Mouse (Mus musculus) CH12.LX (cell line): Measurements from ENCODE around the gene Syt8. TPM values are rescaled to one million over a fixed set of nuclear protein-coding genes. Genes with fewer than 3 reads are reported as not detected.

Experiments
- DNase-seq: peaks from one replicate; pipeline ENCODE4 v3.0.0-alpha.2; 2013; ENCODE audit errors: extremely low read depth
- H3K27ac ChIP-seq: 2 replicates; pipeline ENCODE4 v1.5.1; 2012; ENCODE audit warnings: low read depth, mild to moderate bottlenecking, control low read depth, moderate library complexity; ENCODE audit not compliant: insufficient read depth
- H3K27me3 ChIP-seq: replicated peaks from 2 replicates; pipeline ENCODE3; 2012; ENCODE audit warnings: inconsistent platforms
- H3K36me3 ChIP-seq, 2 experiments: replicated peaks in 1 of 2; 2 replicates each; pipeline versions ENCODE3 to v1.6.1; 2012; ENCODE audit warnings: inconsistent platforms in 1 of 2, low read length in 1 of 2, mild to moderate bottlenecking in 1 of 2, mixed read lengths in 1 of 2, moderate library complexity in 1 of 2; ENCODE audit not compliant: control insufficient read depth in 1 of 2, insufficient read depth in 1 of 2
- H3K4me1 ChIP-seq, 2 experiments: 2 replicates each; pipeline ENCODE4 v1.6.1; 2012; ENCODE audit warnings: inconsistent platforms in 1 of 2, moderate library complexity in 1 of 2; ENCODE audit not compliant: insufficient read depth in 2 of 2, control insufficient read depth in 1 of 2
- H3K4me2 ChIP-seq: 2 replicates; pipeline ENCODE4 v1.6.1; 2012; ENCODE audit warnings: low read depth, mild to moderate bottlenecking, control low read depth; ENCODE audit not compliant: poor library complexity, insufficient read depth, severe bottlenecking
- H3K4me3 ChIP-seq, 3 experiments: fragments of 150-350 bp in 1 of 3; sonication (generic) in 1 of 3; replicated peaks in 1 of 3; 2 replicates each; pipeline versions ENCODE3 to v1.5.1; 2011 to 2012; ENCODE audit warnings: low read depth in 2 of 3, low read length in 2 of 3, mild to moderate bottlenecking in 2 of 3, moderate library complexity in 2 of 3, control low read depth in 1 of 3, improper control_type of control experiment in 1 of 3, inconsistent platforms in 1 of 3, mixed read lengths in 1 of 3; ENCODE audit not compliant: poor library complexity in 1 of 3
- H3K79me2 ChIP-seq: replicated peaks from 2 replicates; pipeline ENCODE4 v1.6.1; 2012; ENCODE audit warnings: mild to moderate bottlenecking, moderate library complexity; ENCODE audit not compliant: control insufficient read depth, poor library complexity, insufficient read depth, severe bottlenecking; ENCODE audit errors: extremely low read depth
- H3K9ac ChIP-seq: 2 replicates; pipeline ENCODE4 v1.6.1; 2012; ENCODE audit warnings: low read depth, mild to moderate bottlenecking, control low read depth, moderate library complexity; ENCODE audit not compliant: insufficient read depth
- H3K9me3 ChIP-seq: replicated peaks from 2 replicates; pipeline ENCODE3; 2012; ENCODE audit warnings: low read length, inconsistent platforms, mixed read lengths
- CHD1 ChIP-seq: IDR thresholded peaks from 2 replicates; pipeline ENCODE4 v1.6.1; 2012; ENCODE audit warnings: low read depth, low read length, improper control_type of control experiment, inconsistent platforms
- CHD2 ChIP-seq: IDR thresholded peaks from 2 replicates; pipeline ENCODE4 v1.6.1; 2011; ENCODE audit warnings: low read length, improper control_type of control experiment
- E2F4 ChIP-seq: IDR thresholded peaks from 2 replicates; pipeline ENCODE4 v1.6.1; 2011; ENCODE audit warnings: low read depth, low read length, improper control_type of control experiment; ENCODE audit not compliant: insufficient replicate concordance
- EP300 ChIP-seq: IDR thresholded peaks from 2 replicates; pipeline ENCODE4 v1.6.1; 2011; ENCODE audit warnings: low read length, improper control_type of control experiment
- GABPA ChIP-seq: IDR thresholded peaks from 2 replicates; pipeline ENCODE4 v1.6.1; 2012; ENCODE audit warnings: low read depth, low read length, improper control_type of control experiment, inconsistent platforms; ENCODE audit not compliant: insufficient replicate concordance
- JUN ChIP-seq: IDR thresholded peaks from 2 replicates; pipeline ENCODE4 v1.6.1; 2011; ENCODE audit warnings: low read depth, mild to moderate bottlenecking, low read length, improper control_type of control experiment, moderate library complexity; ENCODE audit not compliant: insufficient read depth
- KAT2A ChIP-seq: IDR thresholded peaks from 2 replicates; pipeline ENCODE4 v1.6.1; 2012; ENCODE audit warnings: low read length, improper control_type of control experiment, inconsistent platforms; ENCODE audit not compliant: insufficient replicate concordance
- MAFK ChIP-seq: IDR thresholded peaks from 2 replicates; pipeline ENCODE4 v1.6.1; 2011; ENCODE audit warnings: low read length, improper control_type of control experiment; ENCODE audit not compliant: insufficient replicate concordance
- MAX ChIP-seq: IDR thresholded peaks from 2 replicates; pipeline ENCODE4 v1.6.1; 2011; ENCODE audit warnings: low read length, improper control_type of control experiment
- MAZ ChIP-seq: IDR thresholded peaks from 2 replicates; pipeline ENCODE4 v1.6.1; 2012; ENCODE audit warnings: low read depth, mild to moderate bottlenecking, inconsistent platforms, low read length, improper control_type of control experiment, moderate library complexity
- MEF2A ChIP-seq: IDR thresholded peaks from 2 replicates; pipeline ENCODE4 v1.6.1; 2014; ENCODE audit warnings: low read depth, mild to moderate bottlenecking, inconsistent platforms, low read length, improper control_type of control experiment, borderline replicate concordance
- MYC ChIP-seq: IDR thresholded peaks from 2 replicates; pipeline ENCODE4 v1.6.1; 2011; ENCODE audit warnings: low read depth, mild to moderate bottlenecking, improper control_type of control experiment, low read length
- NRF1 ChIP-seq: IDR thresholded peaks from 2 replicates; pipeline ENCODE4 v1.6.1; 2014; ENCODE audit warnings: low read depth, mild to moderate bottlenecking, inconsistent platforms, low read length, improper control_type of control experiment, moderate library complexity
- POLR2A ChIP-seq: IDR thresholded peaks from 2 replicates; pipeline ENCODE4 v1.6.1; 2011; ENCODE audit warnings: low read depth, mild to moderate bottlenecking, improper control_type of control experiment, low read length
- RAD21 ChIP-seq: IDR thresholded peaks from 2 replicates; pipeline ENCODE4 v1.6.1; 2011; ENCODE audit warnings: low read depth, mild to moderate bottlenecking, low read length, improper control_type of control experiment, moderate library complexity
- RCOR1 ChIP-seq: conservative IDR thresholded peaks from 2 replicates; pipeline ENCODE4 v1.6.1; 2012; ENCODE audit warnings: low read depth, mild to moderate bottlenecking, inconsistent platforms, low read length, improper control_type of control experiment
- SMC3 ChIP-seq: IDR thresholded peaks from 2 replicates; pipeline ENCODE4 v1.6.1; 2011; ENCODE audit warnings: low read depth, low read length, improper control_type of control experiment
- USF1 ChIP-seq: IDR thresholded peaks from 2 replicates; pipeline ENCODE4 v1.6.1; 2014; ENCODE audit warnings: low read depth, mild to moderate bottlenecking, inconsistent platforms, low read length, improper control_type of control experiment
- ZC3H11A ChIP-seq: IDR thresholded peaks from 2 replicates; pipeline ENCODE4 v1.6.1; 2012; ENCODE audit warnings: low read depth, mild to moderate bottlenecking, inconsistent platforms, low read length, improper control_type of control experiment
- ZKSCAN1 ChIP-seq: IDR thresholded peaks from 2 replicates; pipeline ENCODE4 v1.6.1; 2012; ENCODE audit warnings: low read depth, inconsistent platforms, low read length, improper control_type of control experiment, borderline replicate concordance
- ZNF384 ChIP-seq: IDR thresholded peaks from 2 replicates; pipeline ENCODE4 v1.6.1; 2012; ENCODE audit warnings: low read depth, low read length, improper control_type of control experiment, inconsistent platforms
- dilution Hi-C: fragments of 300-500 bp; cut with MboI; formaldehyde crosslinking; loops from 2 replicates; pipeline ENCODE4 v1.14.3; 2020; ENCODE audit warnings: low sequenced_read_pairs; ENCODE audit not compliant: extremely low pct_unique_long_range_greater_than_20kb, extremely low pct_ligation_motif_present
- in situ Hi-C: fragments of 300-500 bp; cut with MboI; formaldehyde crosslinking; loops from 3 replicates; pipeline ENCODE4 v1.14.3; 2019; ENCODE audit warnings: low sequenced_read_pairs, low pct_ligation_motif_present, low pct_unique_long_range_greater_than_20kb, mixed read lengths
- polyA plus RNA-seq: library from polyadenylated mRNA; unstranded; fragments of >175 nt; gene quantifications from 2 replicates; pipeline ENCODE4 v1.2.1, GENCODE M21; 2012; ENCODE audit warnings: low read depth; ENCODE audit not compliant: insufficient read length
- total RNA-seq, 2 experiments: library from RNA; depleted of rRNA; stranded (reverse); fragments of 300-350 nt in 1 of 2; fragments of >200 nt in 1 of 2; gene quantifications; 2 replicates each; pipeline ENCODE4 v1.2.3; 2012 to 2014

Gene Syt8
- total and polyA plus RNA-seq, 3 experiments: not detected

GRCm38 (mm10) chr7:142454706-142455105 lies 20.1 kb downstream of the Syt8 start:
- no peaks in the 10 kb centered on the region for H3K9me3 ChIP-seq
- peaks cover 23 to 44% of the 10 kb centered on the region in 2 experiments for H3K4me1 ChIP-seq
- DNase-seq: no peak
- H3K4me3 ChIP-seq: no peak overlapping the region
- no peaks in the 10 kb centered on the region for H3K27me3 ChIP-seq
- no peaks in the 10 kb centered on the region for H3K36me3 ChIP-seq
- no peaks in the 10 kb centered on the region for H3K79me2 ChIP-seq
- H3K9ac ChIP-seq: no peak overlapping the region
- dilution Hi-C loops: no loop called here
- in situ Hi-C loops: loop anchor here (25.0 kb wide), 1 partner anchor 558 kb away; the partner anchor contains the start of gene Tspan32
- no peak overlapping the region for H3K27ac ChIP-seq
- TF ChIP-seq GABPA (no peak), MEF2A (no peak), ZKSCAN1 (no peak), JUN (no peak), EP300 (no peak), MYC (no peak), CHD1 (no peak), RCOR1 (no peak), E2F4 (no peak), CHD2 (no peak)
- H3K4me2 ChIP-seq: no peak overlapping the region

- no peak overlapping the region for H3K9ac ChIP-seq
- H3K27ac ChIP-seq: no peak overlapping the region
- in situ Hi-C loops (loop anchor here (25.0 kb wide), 1 partner anchor 557 kb away; the partner anchor contains the start of gene Tspan32), dilution Hi-C loops (no loop called here)
- no peaks in the 10 kb centered on the region for H3K27me3 ChIP-seq
- H3K9me3 ChIP-seq: no peaks in the 10 kb centered on the region
- peaks cover 28 to 50% of the 10 kb centered on the region in 2 experiments for H3K4me1 ChIP-seq
- H3K36me3 ChIP-seq: no peaks in the 10 kb centered on the region
- H3K4me2 ChIP-seq: no peak overlapping the region
- DNase-seq: no peak
- no peak overlapping the region for H3K4me3 ChIP-seq
- H3K79me2 ChIP-seq: no peaks in the 10 kb centered on the region
- no peak for TF ChIP-seq GABPA
- TF ChIP-seq MAFK: no peak
- TF ChIP-seq POLR2A: no peak
- TF ChIP-seq MAX: no peak
- TF ChIP-seq CHD2: no peak
- TF ChIP-seq RAD21: no peak
- TF ChIP-seq KAT2A: no peak
- no peak for TF ChIP-seq USF1
- TF ChIP-seq SMC3: no peak
- TF ChIP-seq MAZ: no peak
- no peak for TF ChIP-seq NRF1
- TF ChIP-seq ZNF384: no peak
- no peak for TF ChIP-seq ZC3H11A
- no peak for TF ChIP-seq CHD1
- TF ChIP-seq, all 38 proteins: peak for 0
Observed at GRCm38 (mm10) chr7:142455251-142455650, 20.6 kb downstream of the Syt8 start.
